Mouse (Mus musculus): Measurements from ENCODE around the gene Exog. TPM values are rescaled to one million over a fixed set of nuclear protein-coding genes. Genes with fewer than 3 reads are reported as not detected.

Gene Exog
- polyA plus RNA-seq, 1 experiment, result not detected

GRCm38 (mm10) chr9:119409864-119410263 is 34.9 kb upstream of the Exog start:
- Histone ChIP-seq H3K4me3 (ENCODE audit: insufficient read depth, low read depth, low read length) (no peak overlapping the region), H3K27ac (ENCODE audit: insufficient read depth, low read depth, low read length) (no peak overlapping the region), H3K4me1 (ENCODE audit: control insufficient read depth, insufficient read depth, low read length) (peaks cover 26% of the 10 kb centered on the region)
- TF ChIP-seq POLR2A (IDR thresholded peaks at IDR 0.05; ENCODE audit: insufficient read depth, low read depth, low read length) (no peak), CTCF (IDR thresholded peaks at IDR 0.05; ENCODE audit: insufficient read depth, low read depth, low read length) (no peak)
- 91% methylated on average over 5 of the region's 5 CpGs for WGBS

GRCm38 (mm10) chr9:119418025-119418424 is 26.7 kb upstream of the Exog start:
- WGBS, result 73% methylated on average over 18 of the region's 18 CpGs
- TF ChIP-seq POLR2A (IDR thresholded peaks at IDR 0.05; ENCODE audit: insufficient read depth, low read depth, low read length) (no peak), CTCF (IDR thresholded peaks at IDR 0.05; ENCODE audit: insufficient read depth, low read depth, low read length) (no peak)
- Histone ChIP-seq H3K4me1 (ENCODE audit: control insufficient read depth, insufficient read depth, low read length) (peaks cover 14% of the 10 kb centered on the region), H3K27ac (ENCODE audit: insufficient read depth, low read depth, low read length) (no peak overlapping the region), H3K4me3 (ENCODE audit: insufficient read depth, low read depth, low read length) (no peak overlapping the region)

GRCm38 (mm10) chr9:119419852-119420438 is 24.8 kb upstream of the Exog start:
- WGBS, result 84% methylated on average over 12 of the region's 12 CpGs
- H3K4me1 ChIP-seq (ENCODE audit: control insufficient read depth, insufficient read depth, low read length), result peaks cover 21% of the 10 kb centered on the region
- H3K4me3 ChIP-seq (ENCODE audit: insufficient read depth, low read depth, low read length), result no peak overlapping the region
- no peak overlapping the region for H3K27ac ChIP-seq (ENCODE audit: insufficient read depth, low read depth, low read length)
- TF ChIP-seq POLR2A (IDR thresholded peaks at IDR 0.05; ENCODE audit: insufficient read depth, low read depth, low read length) (no peak), CTCF (IDR thresholded peaks at IDR 0.05; ENCODE audit: insufficient read depth, low read depth, low read length) (no peak)

GRCm38 (mm10) chr9:119425217-119425975 is 19.3 kb upstream of the Exog start:
- H3K4me3 ChIP-seq (ENCODE audit: insufficient read depth, low read depth, low read length), result no peak overlapping the region
- H3K27ac ChIP-seq (ENCODE audit: insufficient read depth, low read depth, low read length), result no peak overlapping the region
- WGBS, result 44% methylated on average over 7 of the region's 7 CpGs
- peaks cover 24% of the 10 kb centered on the region for H3K4me1 ChIP-seq (ENCODE audit: control insufficient read depth, insufficient read depth, low read length)
- TF ChIP-seq CTCF (IDR thresholded peaks at IDR 0.05; ENCODE audit: insufficient read depth, low read depth, low read length) (no peak), POLR2A (IDR thresholded peaks at IDR 0.05; ENCODE audit: insufficient read depth, low read depth, low read length) (no peak)

- Histone ChIP-seq H3K27ac (ENCODE audit: insufficient read depth, low read depth, low read length) (no peak overlapping the region), H3K4me1 (ENCODE audit: control insufficient read depth, insufficient read depth, low read length) (peaks cover 24% of the 10 kb centered on the region), H3K4me3 (ENCODE audit: insufficient read depth, low read depth, low read length) (no peak overlapping the region)
- TF ChIP-seq CTCF (IDR thresholded peaks at IDR 0.05; ENCODE audit: insufficient read depth, low read depth, low read length), result no peak
- no peak for TF ChIP-seq POLR2A (IDR thresholded peaks at IDR 0.05; ENCODE audit: insufficient read depth, low read depth, low read length)
- 87% methylated on average over 13 of the region's 13 CpGs for WGBS
These were observed 18.7 kb upstream of the Exog start for GRCm38 (mm10) chr9:119425976-119426415.

- no peak overlapping the region for H3K27ac ChIP-seq (ENCODE audit: insufficient read depth, low read depth, low read length)
- 69% methylated on average over 7 of the region's 7 CpGs for WGBS
- no peak overlapping the region for H3K4me3 ChIP-seq (ENCODE audit: insufficient read depth, low read depth, low read length)
- H3K4me1 ChIP-seq (ENCODE audit: control insufficient read depth, insufficient read depth, low read length), result peaks cover 24% of the 10 kb centered on the region
- TF ChIP-seq CTCF (IDR thresholded peaks at IDR 0.05; ENCODE audit: insufficient read depth, low read depth, low read length), result no peak
- TF ChIP-seq POLR2A (IDR thresholded peaks at IDR 0.05; ENCODE audit: insufficient read depth, low read depth, low read length), result no peak
These were observed 18.3 kb upstream of the Exog start for GRCm38 (mm10) chr9:119426483-119426882.

GRCm38 (mm10) chr9:119430311-119430710 is 14.4 kb upstream of the Exog start:
- TF ChIP-seq CTCF (IDR thresholded peaks at IDR 0.05; ENCODE audit: insufficient read depth, low read depth, low read length), result peak; percentile 66; the same call in 1 of the 2 replicates
- TF ChIP-seq POLR2A (IDR thresholded peaks at IDR 0.05; ENCODE audit: insufficient read depth, low read depth, low read length), result no peak
- H3K27ac ChIP-seq (ENCODE audit: insufficient read depth, low read depth, low read length), result no peak overlapping the region
- 42% methylated on average over 7 of the region's 7 CpGs for WGBS
- peaks cover 13% of the 10 kb centered on the region for H3K4me1 ChIP-seq (ENCODE audit: control insufficient read depth, insufficient read depth, low read length)
- H3K4me3 ChIP-seq (ENCODE audit: insufficient read depth, low read depth, low read length), result no peak overlapping the region

GRCm38 (mm10) chr9:119435855-119436254 is 8.9 kb upstream of the Exog start:
- TF ChIP-seq POLR2A (IDR thresholded peaks at IDR 0.05; ENCODE audit: insufficient read depth, low read depth, low read length) (no peak), CTCF (IDR thresholded peaks at IDR 0.05; ENCODE audit: insufficient read depth, low read depth, low read length) (no peak)
- no peak overlapping the region for H3K4me3 ChIP-seq (ENCODE audit: insufficient read depth, low read depth, low read length)
- no peaks in the 10 kb centered on the region for H3K4me1 ChIP-seq (ENCODE audit: control insufficient read depth, insufficient read depth, low read length)
- 84% methylated on average over 2 of the region's 2 CpGs for WGBS
- H3K27ac ChIP-seq (ENCODE audit: insufficient read depth, low read depth, low read length), result no peak overlapping the region

GRCm38 (mm10) chr9:119438065-119438464 is 6.7 kb upstream of the Exog start:
- TF ChIP-seq POLR2A (IDR thresholded peaks at IDR 0.05; ENCODE audit: insufficient read depth, low read depth, low read length) (no peak), CTCF (IDR thresholded peaks at IDR 0.05; ENCODE audit: insufficient read depth, low read depth, low read length) (no peak)
- Histone ChIP-seq H3K4me1 (ENCODE audit: control insufficient read depth, insufficient read depth, low read length) (no peaks in the 10 kb centered on the region), H3K4me3 (ENCODE audit: insufficient read depth, low read depth, low read length) (no peak overlapping the region), H3K27ac (ENCODE audit: insufficient read depth, low read depth, low read length) (no peak overlapping the region)
- WGBS, result 88% methylated on average over 12 of the region's 12 CpGs
